Mouse (Mus musculus) olfactory bulb, adult 2 months (tissue): ENCODE results near the gene Grb14.

Source experiments
- CTCF ChIP-seq: fragments of 200-500 bp; IDR thresholded peaks from 2 replicates; pipeline ENCODE4 v1.5.1; 2012; ENCODE audit warnings: low read depth, mild to moderate bottlenecking, low read length, moderate library complexity; ENCODE audit not compliant: insufficient read depth
- POLR2A ChIP-seq: fragments of 200-500 bp; IDR thresholded peaks from 2 replicates; pipeline ENCODE4 v1.6.1; 2012; ENCODE audit warnings: mild to moderate bottlenecking, low read depth, low read length, moderate library complexity; ENCODE audit not compliant: insufficient read depth

DNA sequence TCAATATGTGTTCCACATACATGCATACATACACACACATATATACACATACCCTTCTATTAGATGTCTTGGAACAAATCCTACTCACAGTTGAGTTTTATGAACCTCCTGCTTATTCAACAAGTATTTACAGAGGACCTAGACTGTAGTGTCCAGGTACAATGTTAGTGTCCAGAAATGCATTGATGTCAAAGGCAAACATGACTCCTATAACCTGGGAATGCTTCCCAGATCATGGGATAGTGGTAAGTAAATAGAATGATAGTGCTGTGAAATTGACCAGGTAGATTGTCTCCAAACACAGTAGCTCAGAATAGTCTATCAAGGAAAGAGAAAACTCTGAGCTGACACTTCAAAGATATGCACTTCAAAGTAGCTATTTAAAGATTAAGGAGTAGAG is 19.7 kb downstream of the Grb14 start:
- TF ChIP-seq CTCF (no peak), POLR2A (no peak)
